Mouse (Mus musculus) kidney, embryonic 14.5 days (tissue): Measurements from ENCODE around the gene Mroh3. TPM values are rescaled to one million over a fixed set of nuclear protein-coding genes. Genes with fewer than 3 reads are reported as not detected.

Experiments used
- ATAC-seq: fragments of 200-750 bp; cut with Nextera tagmentation; 2 replicates; pipeline ENCODE4 v1.8.0; 2017; ENCODE audit warnings: moderate number of reproducible peaks, mild to moderate bottlenecking, moderate TSS enrichment, moderate library complexity; ENCODE audit not compliant: low FRiP score, low TSS enrichment
- H3K27ac ChIP-seq: fragments of 300-500 bp; sonication (generic); 2 replicates; pipeline ENCODE4 v1.5.1; 2014; ENCODE audit warnings: low read depth, mild to moderate bottlenecking, low read length, moderate library complexity, mixed read lengths
- H3K27me3 ChIP-seq: fragments of 300-500 bp; sonication (generic); 2 replicates; pipeline ENCODE4 v1.6.1; 2014; ENCODE audit warnings: mild to moderate bottlenecking, low read length; ENCODE audit not compliant: control insufficient read depth, insufficient read depth
- H3K36me3 ChIP-seq: fragments of 300-500 bp; sonication (generic); 2 replicates; pipeline ENCODE4 v1.6.1; 2014; ENCODE audit warnings: low read length, mixed read lengths; ENCODE audit not compliant: control insufficient read depth, insufficient read depth
- H3K4me1 ChIP-seq: fragments of 300-500 bp; sonication (generic); 2 replicates; pipeline ENCODE4 v1.6.1; 2014; ENCODE audit warnings: low read length, mixed read lengths; ENCODE audit not compliant: control insufficient read depth, insufficient read depth
- H3K4me2 ChIP-seq: fragments of 300-500 bp; sonication (generic); replicated peaks from 2 replicates; pipeline ENCODE4 v1.6.1; 2014; ENCODE audit warnings: low read depth, mild to moderate bottlenecking, low read length
- H3K4me3 ChIP-seq: fragments of 300-500 bp; sonication (generic); 2 replicates; pipeline ENCODE4 v1.5.1; 2014; ENCODE audit warnings: mild to moderate bottlenecking, low read length
- H3K9ac ChIP-seq: fragments of 300-500 bp; sonication (generic); 2 replicates; pipeline ENCODE4 v1.6.1; 2014; ENCODE audit warnings: low read depth, mild to moderate bottlenecking, low read length, moderate library complexity
- H3K9me3 ChIP-seq: fragments of 300-500 bp; sonication (generic); 2 replicates; pipeline ENCODE4 v1.6.1; 2016; ENCODE audit warnings: low read length; ENCODE audit not compliant: control insufficient read depth
- WGBS: fragments of 180-500 bp; shearing (Covaris S2); extraction: QIAGEN DNeasy Blood & Tissue Kit; methylation state at CpG from one replicate; pipeline ENCODE4 v1.1.7; 2014; 5-methylcytosine and 5-hydroxymethylcytosine counted together
- polyA plus RNA-seq: library from polyadenylated mRNA; unstranded; fragments of >200 nt; fragmentation: Nextera tagmentation; extraction: Ambion mirVana; gene quantifications from 2 replicates; pipeline ENCODE4 v1.2.1, GENCODE M21; 2014

Gene Mroh3
- polyA plus RNA-seq, 1 experiment from 2014 or later, result 0.43 TPM

DNA sequence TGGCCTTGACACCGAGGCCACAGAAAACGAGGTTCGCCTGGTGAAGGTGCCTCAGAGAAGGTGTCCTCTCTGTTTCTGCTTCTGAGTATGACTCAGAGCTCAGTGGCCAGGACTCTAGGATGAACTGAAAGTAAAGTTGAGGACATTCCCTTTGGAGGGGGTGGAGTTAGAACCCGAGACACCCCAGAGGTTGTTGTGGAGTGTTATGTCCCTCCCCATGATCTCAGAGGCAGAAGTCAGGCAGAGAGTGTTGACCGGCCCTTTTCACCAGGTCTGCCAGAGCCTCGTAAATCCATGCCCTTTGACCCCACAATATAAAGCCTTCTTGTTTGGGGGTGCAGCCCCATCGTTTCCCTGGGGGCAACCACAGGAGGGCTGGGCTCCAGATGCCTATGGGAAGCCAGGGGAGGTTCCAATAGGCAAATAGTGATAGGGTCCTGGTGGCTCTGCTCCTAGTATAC is 75.5 kb downstream of the Mroh3 start:
- Histone ChIP-seq H3K27ac (peak overlapping the region; percentile 62), H3K4me3 (no peak overlapping the region), H3K27me3 (peaks cover 3% of the 10 kb centered on the region; the same call in 1 of the 2 replicates), H3K9me3 (no peaks in the 10 kb centered on the region), H3K36me3 (no peaks in the 10 kb centered on the region), H3K9ac (peak overlapping the region; percentile 23; the same call in 1 of the 2 replicates), H3K4me2 (no peak overlapping the region; the same call in 1 of the 2 replicates), H3K4me1 (peaks cover 73% of the 10 kb centered on the region)
- 32% methylated on average over 7 of the region's 7 CpGs for WGBS
- no peak for ATAC-seq

GRCm38 (mm10) chr1:136136547-136136946 is 76.1 kb downstream of the Mroh3 start:
- Histone ChIP-seq H3K27me3 (peaks cover 3% of the 10 kb centered on the region; the same call in 1 of the 2 replicates), H3K27ac (no peak overlapping the region; the same call in 1 of the 2 replicates), H3K4me3 (no peak overlapping the region), H3K4me2 (no peak overlapping the region; the same call in 1 of the 2 replicates), H3K4me1 (peaks cover 76% of the 10 kb centered on the region), H3K9me3 (no peaks in the 10 kb centered on the region), H3K36me3 (no peaks in the 10 kb centered on the region), H3K9ac (no peak overlapping the region)
- WGBS, result 43% methylated on average over 4 of the region's 4 CpGs
- ATAC-seq, result no peak

GRCm38 (mm10) chr1:136135777-136136444 is 76.7 kb downstream of the Mroh3 start:
- ATAC-seq, result no peak
- Histone ChIP-seq H3K4me2 (no peak overlapping the region), H3K9ac (no peak overlapping the region), H3K4me3 (no peak overlapping the region), H3K27ac (no peak overlapping the region), H3K9me3 (no peaks in the 10 kb centered on the region), H3K36me3 (no peaks in the 10 kb centered on the region), H3K27me3 (peaks cover 3% of the 10 kb centered on the region; the same call in 1 of the 2 replicates), H3K4me1 (peaks cover 73% of the 10 kb centered on the region)
- 61% methylated on average over 6 of the region's 6 CpGs for WGBS

- Histone ChIP-seq H3K9me3 (no peaks in the 10 kb centered on the region), H3K4me1 (peaks cover 74% of the 10 kb centered on the region), H3K27me3 (peaks cover 3% of the 10 kb centered on the region; the same call in 1 of the 2 replicates), H3K4me3 (no peak overlapping the region), H3K36me3 (no peaks in the 10 kb centered on the region), H3K27ac (no peak overlapping the region), H3K9ac (no peak overlapping the region), H3K4me2 (no peak overlapping the region)
- ATAC-seq, result no peak
- WGBS, result 33% methylated on average over 1 of the region's 1 CpGs
Measured at GRCm38 (mm10) chr1:136135046-136135445, 77.6 kb downstream of the Mroh3 start.

- no peak overlapping the region for H3K4me2 ChIP-seq
- peaks cover 79% of the 10 kb centered on the region for H3K4me1 ChIP-seq
- H3K27me3 ChIP-seq, result peaks cover 3% of the 10 kb centered on the region; the same call in 1 of the 2 replicates
- no peak overlapping the region for H3K9ac ChIP-seq
- H3K4me3 ChIP-seq, result no peak overlapping the region
- ATAC-seq, result no peak
- no peaks in the 10 kb centered on the region for H3K36me3 ChIP-seq
- H3K27ac ChIP-seq, result no peak overlapping the region
- WGBS, result 53% methylated on average over 2 of the region's 2 CpGs
- no peaks in the 10 kb centered on the region for H3K9me3 ChIP-seq
Measured at GRCm38 (mm10) chr1:136134547-136134946, 78.1 kb downstream of the Mroh3 start.

GRCm38 (mm10) chr1:136133570-136134240 is 78.9 kb downstream of the Mroh3 start:
- H3K36me3 ChIP-seq, result no peaks in the 10 kb centered on the region
- 0 out of 2 replicates have a peak overlapping the region, but pooled peaks have one; percentile 10 for H3K4me3 ChIP-seq
- H3K9me3 ChIP-seq, result no peaks in the 10 kb centered on the region
- peaks cover 80% of the 10 kb centered on the region for H3K4me1 ChIP-seq
- 0 out of 2 replicates have a peak overlapping the region, but pooled peaks have one; percentile 18 for H3K9ac ChIP-seq
- peak overlapping the region; percentile 29 for H3K4me2 ChIP-seq
- no peak for ATAC-seq
- WGBS, result 17% methylated on average over 13 of the region's 13 CpGs
- no peak overlapping the region for H3K27ac ChIP-seq
- peaks cover 3% of the 10 kb centered on the region; the same call in 1 of the 2 replicates for H3K27me3 ChIP-seq

DNA sequence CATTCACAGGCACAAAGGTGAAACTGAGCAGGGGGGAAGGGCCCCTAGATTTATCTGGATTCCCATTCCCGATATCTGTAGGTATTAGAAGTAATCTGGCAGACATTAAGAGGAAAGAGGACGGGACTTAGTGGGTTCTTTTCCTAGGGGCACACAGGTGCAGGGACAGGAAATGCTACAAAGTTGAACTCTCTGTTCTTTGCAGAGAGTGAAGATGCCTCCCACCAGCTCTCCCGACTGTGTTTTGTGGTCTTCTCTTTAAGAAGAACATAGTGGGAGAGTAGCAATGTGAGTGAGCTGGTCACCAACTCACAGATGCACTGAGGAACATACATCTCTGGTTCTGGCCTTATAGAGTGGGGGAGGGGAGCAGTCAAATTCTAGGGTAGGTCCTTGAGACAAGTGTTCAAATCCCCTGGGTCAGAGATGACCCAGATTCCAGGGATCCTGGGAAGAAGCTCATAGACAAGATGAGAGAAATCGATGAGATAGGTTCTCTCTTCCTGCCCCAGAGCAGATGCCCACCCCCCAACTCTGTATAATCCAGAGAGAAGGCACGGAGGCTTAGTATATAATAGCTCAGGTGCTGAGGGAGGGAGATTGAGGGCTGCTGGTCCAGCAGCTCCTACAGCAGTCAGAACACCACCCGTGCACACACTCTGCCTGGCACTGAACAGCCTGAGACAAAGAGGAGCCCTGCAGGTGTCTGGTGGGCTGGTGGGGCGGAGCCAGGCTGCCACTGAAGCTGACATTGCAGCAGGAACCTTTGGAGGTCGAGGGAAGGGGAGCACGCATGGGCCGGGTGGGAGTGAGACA is 80.0 kb downstream of the Mroh3 start:
- Histone ChIP-seq H3K27ac (no peak overlapping the region), H3K4me1 (peaks cover 74% of the 10 kb centered on the region), H3K36me3 (no peaks in the 10 kb centered on the region), H3K27me3 (peaks cover 3% of the 10 kb centered on the region; the same call in 1 of the 2 replicates), H3K4me2 (peak overlapping the region; percentile 78), H3K4me3 (peak overlapping the region; percentile 62), H3K9ac (peak overlapping the region; percentile 57; the same call in 1 of the 2 replicates), H3K9me3 (no peaks in the 10 kb centered on the region)
- ATAC-seq, result no peak
- WGBS, result 38% methylated on average over 10 of the region's 10 CpGs
